Mouse (Mus musculus): ENCODE data around the gene Lman2l.
A peak's percentile ranks its signal among the peaks of the same experiment; 100 is the strongest.

Gene Lman2l

GRCm38 (mm10) chr1:36444471-36445464 lies at the start of gene Lman2l:
Gene Lman2l (minus strand): TSS chr1:36445271.
- DNase-seq, result peak; percentile 96

- no peak for DNase-seq
Measured at GRCm38 (mm10) chr1:36493299-36493698, 48.2 kb upstream of the Lman2l start.

GRCm38 (mm10) chr1:36492416-36493139 lies 47.5 kb upstream of the Lman2l start:
- DNase-seq, result peak; percentile 30

GRCm38 (mm10) chr1:36489661-36490060 lies 44.6 kb upstream of the Lman2l start:
- DNase-seq, result no peak

- no peak for DNase-seq
Measured at GRCm38 (mm10) chr1:36487111-36487510, 42.0 kb upstream of the Lman2l start.

GRCm38 (mm10) chr1:36485080-36485479 lies 40.0 kb upstream of the Lman2l start:
- DNase-seq, result no peak

GRCm38 (mm10) chr1:36483825-36484224 lies 38.8 kb upstream of the Lman2l start:
- DNase-seq, result no peak

- no peak for DNase-seq
Measured at GRCm38 (mm10) chr1:36479903-36480899, 35.1 kb upstream of the Lman2l start.

- DNase-seq, result no peak
Measured at GRCm38 (mm10) chr1:36478343-36478795, 33.3 kb upstream of the Lman2l start.

GRCm38 (mm10) chr1:36476426-36476825 lies 31.4 kb upstream of the Lman2l start:
- no peak for DNase-seq

GRCm38 (mm10) chr1:36475480-36476110 lies 30.5 kb upstream of the Lman2l start:
- DNase-seq, result no peak

GRCm38 (mm10) chr1:36474646-36475045 lies 29.6 kb upstream of the Lman2l start:
- no peak for DNase-seq

- DNase-seq, result no peak
Measured at GRCm38 (mm10) chr1:36473211-36473780, 28.2 kb upstream of the Lman2l start.

GRCm38 (mm10) chr1:36472106-36472440 lies 27.0 kb upstream of the Lman2l start:
- no peak for DNase-seq

GRCm38 (mm10) chr1:36471181-36472105 lies 26.4 kb upstream of the Lman2l start, which contains the start of gene Cnnm4:
Gene Cnnm4 (plus strand): TSS chr1:36471620.
- peak; percentile 96 for DNase-seq

- DNase-seq, result no peak
Measured at GRCm38 (mm10) chr1:36469811-36470444, 24.9 kb upstream of the Lman2l start.

GRCm38 (mm10) chr1:36467446-36467845 lies 22.4 kb upstream of the Lman2l start:
- peak; percentile 33 for DNase-seq

GRCm38 (mm10) chr1:36465641-36466160 lies 20.6 kb upstream of the Lman2l start:
- DNase-seq, result no peak

GRCm38 (mm10) chr1:36461829-36462228 lies 16.8 kb upstream of the Lman2l start:
- no peak for DNase-seq

GRCm38 (mm10) chr1:36458169-36458568 lies 13.1 kb upstream of the Lman2l start:
- DNase-seq, result no peak
